Mouse (Mus musculus) kidney, adult 2 months (tissue): ENCODE results near the gene Galnt4.

Source experiments
- CTCF ChIP-seq: fragments of 200-500 bp; conservative IDR thresholded peaks from 2 replicates; pipeline ENCODE4 v1.5.1; 2011; ENCODE audit warnings: low read depth, mild to moderate bottlenecking, control low read depth, low read length, moderate library complexity, mixed read lengths; ENCODE audit not compliant: insufficient read depth, insufficient read length
- POLR2A ChIP-seq: fragments of 200-500 bp; IDR thresholded peaks from one replicate; pipeline ENCODE4 v1.6.1; 2011; ENCODE audit warnings: low read depth, low read length, control low read depth

- no peak for TF ChIP-seq CTCF
- TF ChIP-seq POLR2A, result no peak
Observed at GRCm38 (mm10) chr10:99150016-99150415, 42.1 kb downstream of the Galnt4 start.
